Mouse (Mus musculus) adrenal gland, adult (tissue): ENCODE data around the gene Xlr5b.
A peak's percentile ranks its signal among the peaks of the same experiment; 100 is the strongest.
"Not testable (repeated sequence)": the region's sequence is repeated elsewhere in the genome, so short reads cannot be mapped to it uniquely, and the experiment has no call there.

Experiments
- DNase-seq, 2 experiments: peaks; one replicate each; pipeline ENCODE4 v3.0.0; 2022 to 2023; ENCODE audit warnings: low spot score in 1 of 2; ENCODE audit not compliant: inconsistent age in 2 of 2

Xlr5b gene

DNA sequence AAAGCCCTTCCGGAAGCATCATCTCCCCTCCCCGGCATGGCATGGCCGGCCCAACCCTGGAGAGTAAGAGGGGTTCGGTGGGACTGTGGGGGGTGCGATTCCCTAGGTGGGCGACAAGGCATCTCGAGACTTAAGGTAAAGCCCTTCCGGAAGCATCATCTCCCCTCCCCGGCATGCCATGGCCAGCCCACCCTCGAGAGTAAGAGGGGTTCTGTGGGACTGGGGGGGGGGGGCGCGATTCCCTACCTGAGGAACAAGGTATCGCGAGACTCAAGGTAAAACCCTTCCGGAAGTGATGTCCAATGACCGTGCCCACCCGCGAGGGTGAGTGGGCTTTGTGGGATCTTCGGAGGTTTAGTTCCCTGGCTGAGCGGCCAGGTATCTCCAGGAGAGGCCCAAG lies at the start of gene Xlr5b:
Gene Xlr5b (plus strand): TSS at position 301 of the 400 bp plus-strand sequence.
- not testable (repeated sequence) for DNase-seq

- DNase-seq = not testable (repeated sequence)
Measured at GRCm38 (mm10) chrX:73116747-73117146, 31.8 kb upstream of the Xlr5b start, which contains the start of gene Gm14685. Gene Gm14685, plus strand, starts transcription at chrX:73117047.

DNA sequence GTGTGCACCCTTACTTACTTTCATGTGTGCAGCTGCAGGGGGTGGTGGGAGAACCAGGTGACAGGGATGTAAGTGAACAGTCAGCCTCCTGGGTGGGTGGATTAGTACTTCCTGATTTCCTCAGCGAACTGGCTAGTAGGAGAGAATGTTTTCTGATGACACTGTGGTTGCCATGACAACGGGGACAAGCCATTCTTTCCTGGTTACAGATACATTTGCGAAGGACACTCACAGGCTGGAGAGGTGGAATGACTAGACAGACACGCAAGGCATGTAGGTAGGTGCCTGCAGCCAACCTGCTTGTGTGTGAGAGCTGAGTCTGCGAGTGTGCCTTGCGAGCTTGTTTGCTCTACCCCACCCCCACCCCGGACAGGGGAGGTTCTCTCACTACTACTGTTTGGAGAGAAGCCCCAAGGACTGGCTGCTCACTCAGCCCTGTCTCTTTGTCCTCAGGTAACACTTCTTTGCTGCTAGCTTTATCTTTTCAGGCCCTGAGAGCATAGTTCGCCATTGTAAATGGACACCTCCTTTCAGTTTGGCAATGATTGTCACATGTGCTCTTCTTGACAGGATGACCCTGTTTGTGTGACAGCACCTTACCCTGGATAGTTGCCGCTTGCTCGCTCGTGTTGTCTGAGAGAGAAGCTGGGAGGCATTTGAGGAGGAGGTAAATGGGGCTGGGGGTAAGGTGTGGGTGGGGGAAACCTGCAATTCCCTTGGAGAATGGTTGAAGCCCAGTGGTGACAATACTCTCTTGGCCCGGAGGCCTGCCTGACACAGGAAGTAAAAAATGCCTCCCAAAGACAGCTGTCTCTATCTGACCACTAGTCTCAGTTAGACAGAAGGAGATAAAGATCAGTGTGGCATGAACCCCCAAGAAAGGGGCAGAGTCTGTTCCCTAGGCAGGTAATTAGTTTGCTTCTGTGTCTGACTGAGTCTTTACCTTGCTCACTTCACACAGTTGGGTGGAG lies 25.5 kb upstream of the Xlr5b start:
- DNase-seq = not testable (repeated sequence)

- not testable (repeated sequence) for DNase-seq
Measured at GRCm38 (mm10) chrX:73143218-73143618, 5.4 kb upstream of the Xlr5b start.

GRCm38 (mm10) chrX:73149350-73149749 lies 754 bp downstream of the Xlr5b start, which contains the start of gene DXBay18:
Gene DXBay18, minus strand, starts transcription at chrX:73149450.
- not testable (repeated sequence) for DNase-seq

DNA sequence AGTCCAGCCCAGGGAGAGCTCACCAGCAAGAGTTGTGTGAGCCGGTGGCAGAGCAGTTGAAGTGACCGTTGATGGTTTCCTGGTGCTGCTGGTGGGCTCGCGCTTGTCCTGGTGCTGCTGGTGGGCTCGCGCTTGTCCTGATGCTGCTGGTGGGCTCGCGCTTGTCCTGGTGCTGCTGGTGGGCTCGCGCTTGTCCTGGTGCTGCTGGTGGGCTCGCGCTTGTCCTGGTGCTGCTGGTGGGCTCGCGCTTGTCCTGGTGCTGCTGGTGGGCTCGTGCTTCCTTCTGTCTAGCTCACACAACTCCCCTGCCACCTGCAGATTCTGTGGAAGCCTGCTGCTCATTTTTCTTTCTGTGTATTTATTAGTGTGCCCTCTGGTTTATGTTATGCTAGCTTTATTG lies 28.3 kb downstream of the Xlr5b start, which contains the start of gene Spin2d:
Gene Spin2d (minus strand): TSS at position 101 of the 400 bp plus-strand sequence.
- DNase-seq = not testable (repeated sequence)

DNA sequence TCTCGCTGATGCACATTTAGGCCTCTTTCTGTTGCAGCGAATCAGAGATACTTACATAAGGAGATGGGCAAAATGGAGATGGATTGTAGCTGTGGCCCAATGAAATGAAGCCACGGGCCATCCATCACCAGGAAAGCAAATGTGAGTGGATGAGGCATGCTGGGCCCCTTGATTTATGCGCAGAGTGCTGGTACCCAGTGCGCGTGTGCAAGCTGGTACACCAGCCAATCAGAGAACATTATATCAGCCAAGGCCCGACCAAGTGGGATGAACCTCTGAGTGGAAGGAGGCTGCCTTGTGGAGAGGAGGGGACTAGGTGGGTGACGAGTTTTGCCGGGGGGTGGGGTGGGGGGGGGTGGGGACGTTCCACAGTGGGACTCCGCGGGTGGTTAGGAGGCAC lies 43.3 kb downstream of the Xlr5b start, which contains the start of gene Xlr3b:
Gene Xlr3b (plus strand): TSS at position 274 of the 400 bp plus-strand sequence.
- DNase-seq = peak in 1 of 2 experiments; percentile 31
